Mouse (Mus musculus): ENCODE measurements around the gene Gpr88. TPM values are rescaled to one million over a fixed set of nuclear protein-coding genes. Genes with fewer than 3 reads are reported as not detected.

Gpr88 gene
- under 1 TPM; 0.14 TPM for total RNA-seq (2021)

DNA sequence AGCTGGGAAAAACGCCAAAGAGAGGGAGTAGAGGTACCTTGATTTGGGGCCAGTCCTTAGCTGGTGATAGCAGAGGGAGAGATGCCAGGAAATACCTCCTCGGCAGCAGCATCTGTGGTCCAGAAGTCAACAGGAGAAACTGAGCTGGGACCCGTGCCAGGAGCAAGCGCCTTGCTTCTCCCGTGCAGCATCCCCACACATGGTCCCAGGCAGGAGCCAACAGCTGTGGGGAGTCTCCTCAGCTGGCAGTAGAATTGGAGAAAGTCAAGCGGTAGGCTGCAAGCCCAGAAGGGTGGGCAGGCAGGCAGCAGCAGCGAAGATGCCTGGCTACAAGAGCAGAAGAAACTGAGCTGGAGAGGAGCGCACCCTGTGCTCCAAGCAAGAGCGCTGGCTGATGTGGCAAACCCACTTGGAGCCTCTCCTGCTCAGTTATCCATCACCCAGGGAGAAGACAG lies at the start of gene Gpr88:
Gene Gpr88 (minus strand): TSS at position 427 of the 455 bp plus-strand sequence.
- DNase-seq: peak; percentile 61 to 64

DNA sequence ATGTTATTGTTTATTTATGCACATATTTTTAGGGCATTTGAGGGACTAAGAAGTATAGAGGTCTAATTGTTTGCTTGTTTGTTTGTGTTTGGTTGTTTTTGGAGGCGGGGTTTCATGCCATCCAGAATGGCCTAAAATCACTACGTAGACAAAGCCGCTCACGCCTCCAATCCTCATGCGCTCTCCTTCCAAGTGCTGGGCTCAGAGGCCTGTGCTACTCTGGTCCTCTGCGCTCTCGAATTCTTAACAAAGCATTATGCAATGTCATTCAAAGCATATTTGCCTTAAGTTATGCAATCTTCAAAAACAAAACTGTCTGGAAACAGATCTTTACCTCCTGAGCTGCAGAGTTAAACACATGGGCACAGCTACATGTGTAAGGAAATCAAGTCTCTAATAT lies 49.3 kb upstream of the Gpr88 start:
- intact Hi-C loops (cut with DNase I): no loop called here
- no peak for DNase-seq

More for the DNA sequence above, at the start of gene Gpr88:
- intact Hi-C loops (cut with DNase I): loop anchor here (5.0 kb wide), 1 partner anchor 126 kb away; the partner anchor contains the start of gene Vcam1

DNA sequence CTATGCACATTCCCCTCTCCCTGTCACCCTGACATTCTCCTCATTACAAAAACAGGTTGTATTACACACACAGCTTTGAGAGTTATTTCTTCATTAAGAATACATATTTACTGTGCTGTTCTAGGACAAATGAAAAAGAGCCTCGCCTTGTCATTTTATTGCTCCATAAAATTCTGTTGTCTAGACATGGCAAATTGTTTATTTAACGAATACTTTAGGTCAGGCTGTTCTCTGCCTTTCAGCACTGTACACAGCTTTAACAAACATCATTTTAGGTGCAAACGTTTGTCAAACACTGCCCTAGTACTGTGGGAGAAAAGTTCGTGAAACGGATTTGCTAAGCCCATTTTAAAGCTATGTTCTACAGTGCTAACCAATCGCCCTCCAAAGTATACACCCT lies 48.5 kb upstream of the Gpr88 start:
- no peak for DNase-seq
- intact Hi-C loops (cut with DNase I): no loop called here

DNA sequence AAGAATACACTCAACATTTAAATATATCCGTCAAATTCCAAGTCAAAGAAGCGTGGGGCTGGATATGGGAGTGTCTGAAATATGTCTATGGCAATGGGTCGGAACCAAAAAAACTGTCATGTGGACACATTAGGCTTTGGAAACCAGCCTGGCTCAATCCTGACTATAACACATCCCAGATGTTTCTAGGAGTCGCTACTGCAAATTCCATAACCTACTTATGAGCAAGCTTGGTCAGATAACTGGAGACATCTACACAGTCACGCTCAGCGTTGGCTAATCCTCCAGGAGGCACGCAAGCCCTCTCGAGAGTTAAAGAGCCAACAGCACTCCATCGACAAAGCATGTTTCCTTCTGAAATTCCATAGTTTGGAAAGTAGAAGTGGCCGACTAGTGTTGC lies 45.4 kb upstream of the Gpr88 start:
- no peak for DNase-seq
- intact Hi-C loops (cut with DNase I): no loop called here

DNA sequence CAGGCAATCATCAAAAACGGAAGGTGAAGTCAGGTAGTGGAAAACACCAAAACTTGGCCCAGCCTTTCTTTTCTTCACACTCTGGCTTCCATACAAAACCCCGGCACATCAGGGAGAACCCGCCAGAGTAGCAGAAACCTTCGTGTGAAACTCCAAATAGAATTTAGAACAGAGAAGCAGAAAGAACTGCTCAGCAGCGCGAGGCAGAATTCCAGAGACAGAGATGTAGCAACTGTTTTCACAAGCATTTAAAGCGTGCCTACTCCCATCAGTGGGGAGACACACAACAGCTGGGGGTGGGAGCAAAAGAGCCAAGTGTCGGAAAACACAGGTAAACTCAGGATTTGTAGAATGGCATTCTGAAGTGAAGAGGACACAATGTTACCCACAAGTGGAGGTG lies 44.7 kb upstream of the Gpr88 start:
- intact Hi-C loops (cut with DNase I): no loop called here
- DNase-seq: no peak

DNA sequence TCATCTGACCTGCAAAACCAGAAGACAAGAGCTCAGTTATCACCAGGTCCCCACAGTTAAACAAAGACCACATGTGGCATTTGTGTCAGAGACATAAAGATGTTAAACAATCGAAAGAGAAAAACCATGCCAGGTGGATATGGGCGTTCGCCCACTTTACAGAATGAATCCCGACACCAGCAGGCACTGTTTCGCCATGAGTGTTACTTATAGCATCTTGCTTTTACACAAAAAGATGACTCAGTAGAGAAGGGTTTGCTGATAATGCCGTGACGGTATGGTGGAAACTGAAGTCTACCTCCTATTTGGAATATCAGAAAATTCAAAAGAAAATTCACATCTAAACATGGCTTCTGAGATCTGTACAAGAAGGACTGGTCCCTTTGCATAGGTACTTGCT lies 43.9 kb upstream of the Gpr88 start:
- DNase-seq: no peak
- intact Hi-C loops (cut with DNase I): no loop called here

DNA sequence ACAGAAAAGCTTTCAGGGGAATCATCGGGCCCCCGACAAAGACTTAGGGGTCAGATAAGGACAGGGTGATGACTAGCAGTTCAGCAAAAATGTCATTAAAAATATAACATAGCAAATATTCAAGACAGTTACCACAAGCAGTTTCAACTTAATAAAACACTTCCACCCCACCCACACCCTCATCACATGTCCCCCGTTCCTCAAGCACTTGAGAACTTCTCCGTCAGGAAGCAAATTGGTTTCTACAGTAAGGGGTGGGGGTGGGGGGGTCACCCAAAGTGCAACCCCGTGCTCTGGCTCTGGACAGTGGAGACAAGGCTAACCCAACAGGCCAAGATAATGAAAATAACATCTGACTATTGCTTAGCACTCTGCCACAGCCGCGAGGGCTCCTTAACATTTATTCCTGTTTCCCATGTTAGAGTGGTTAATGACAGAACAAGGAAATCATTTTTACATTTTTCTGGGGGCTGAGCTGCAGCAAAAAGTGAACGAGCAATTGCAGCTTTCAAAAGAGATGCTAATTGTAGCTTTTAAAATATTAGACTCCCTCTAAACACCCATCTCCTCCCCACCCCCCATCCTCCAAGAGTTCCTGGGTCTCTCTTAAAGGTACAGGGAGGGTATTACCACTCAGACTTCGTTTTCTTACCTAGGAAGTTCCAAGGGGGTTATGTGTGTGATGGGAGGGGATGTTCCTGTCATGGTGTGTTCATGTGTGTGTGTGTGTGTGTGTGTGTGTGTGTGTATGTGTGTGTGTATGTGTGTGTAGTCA lies 36.9 kb upstream of the Gpr88 start:
- intact Hi-C loops (cut with DNase I): no loop called here
- DNase-seq: no peak

DNA sequence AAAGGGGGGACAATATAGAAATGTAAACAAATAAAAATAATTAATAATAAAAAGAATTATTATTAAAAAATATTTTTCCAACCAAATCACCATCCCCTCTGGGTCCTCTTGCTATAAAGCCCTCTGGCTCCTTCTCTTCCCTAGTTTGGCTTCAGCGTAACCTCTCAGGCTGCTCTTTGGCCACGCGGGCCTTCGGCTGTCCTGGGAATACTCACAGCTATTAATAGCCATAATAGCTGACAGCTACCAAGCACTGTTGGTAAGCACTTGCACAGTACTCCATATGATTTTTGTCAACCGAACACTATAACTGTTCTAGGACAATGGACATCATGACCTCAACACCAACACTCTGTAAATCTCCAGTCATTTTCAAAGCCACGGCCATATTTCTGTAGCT lies 35.5 kb upstream of the Gpr88 start:
- no peak for DNase-seq
- intact Hi-C loops (cut with DNase I): no loop called here

DNA sequence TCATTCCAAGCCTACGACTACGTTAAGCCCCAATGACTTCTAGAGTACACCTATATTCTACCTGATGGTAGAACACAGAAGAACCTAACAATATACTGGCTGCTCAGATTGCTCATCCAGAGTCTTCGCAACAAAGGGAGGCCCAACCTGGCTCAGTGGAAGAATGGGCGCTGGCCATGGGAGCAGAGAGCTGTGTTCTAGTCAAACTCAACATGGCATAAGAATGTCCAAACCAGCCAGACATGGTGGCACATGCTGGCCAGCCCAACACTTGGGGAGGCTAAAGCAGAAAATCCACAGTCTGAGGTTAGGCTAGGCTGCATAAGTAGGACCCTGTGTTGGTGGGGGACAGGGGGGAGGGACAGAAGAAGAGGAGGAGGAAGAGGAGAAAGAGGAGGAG lies 31.4 kb upstream of the Gpr88 start:
- no peak for DNase-seq
- intact Hi-C loops (cut with DNase I): no loop called here

DNA sequence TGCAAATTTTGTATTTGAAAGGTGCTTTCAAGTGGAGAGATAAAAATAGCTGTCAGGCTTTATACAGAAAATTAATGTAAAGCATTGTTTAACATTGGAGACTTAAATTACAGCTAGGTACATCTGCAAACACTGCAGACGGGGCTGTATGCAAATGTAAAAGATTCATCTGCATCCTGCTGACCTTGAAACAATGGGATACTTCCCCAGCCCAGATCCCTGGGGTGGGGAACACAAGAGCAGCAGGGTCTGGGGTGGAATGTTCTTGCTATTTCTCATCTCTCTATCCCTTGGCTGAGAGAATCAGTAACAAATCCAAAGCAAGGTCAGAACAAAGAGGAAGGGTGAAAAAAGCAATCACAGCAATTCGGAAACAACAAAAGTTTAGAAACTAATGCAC lies 30.7 kb upstream of the Gpr88 start:
- intact Hi-C loops (cut with DNase I): no loop called here
- DNase-seq: no peak

DNA sequence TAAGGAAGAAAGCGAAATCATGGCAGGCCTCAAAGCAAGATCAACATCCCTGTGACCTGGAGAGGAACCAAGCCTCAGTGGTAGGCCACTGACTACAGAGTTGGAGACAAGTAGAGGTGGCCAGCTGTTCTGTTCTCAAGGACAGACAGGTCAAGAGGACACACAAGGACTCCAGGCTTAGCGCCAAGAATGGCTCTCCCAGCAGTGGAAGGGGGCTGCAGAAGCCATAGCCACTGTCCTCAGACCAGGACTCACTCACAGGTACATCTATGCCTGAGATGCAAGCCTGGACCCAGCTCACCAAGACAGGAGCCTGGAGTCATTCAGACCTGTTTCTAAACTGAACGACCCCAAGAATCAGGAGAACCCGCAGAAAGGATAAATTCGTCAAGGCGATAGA lies 28.4 kb upstream of the Gpr88 start:
- intact Hi-C loops (cut with DNase I): no loop called here
- DNase-seq: no peak

DNA sequence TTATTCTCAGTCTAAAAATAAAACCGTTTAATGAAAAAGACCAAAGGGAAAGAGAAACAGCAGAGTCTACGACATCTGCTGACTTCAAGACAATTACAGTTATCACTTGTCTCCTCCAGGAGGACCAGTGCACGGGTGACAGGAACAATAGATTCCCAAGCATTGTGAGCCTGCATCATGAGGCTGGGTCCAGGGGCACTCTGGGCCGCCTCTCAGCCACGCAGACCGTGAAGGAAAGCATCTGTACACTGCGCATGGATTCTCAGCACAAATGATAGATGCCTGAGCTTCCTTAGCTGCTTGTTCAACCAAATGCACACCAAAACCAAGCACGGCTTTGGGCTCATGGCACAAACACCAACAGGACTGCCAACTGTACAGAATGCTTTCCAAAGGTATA lies 23.8 kb upstream of the Gpr88 start:
- intact Hi-C loops (cut with DNase I): no loop called here
- no peak for DNase-seq

DNA sequence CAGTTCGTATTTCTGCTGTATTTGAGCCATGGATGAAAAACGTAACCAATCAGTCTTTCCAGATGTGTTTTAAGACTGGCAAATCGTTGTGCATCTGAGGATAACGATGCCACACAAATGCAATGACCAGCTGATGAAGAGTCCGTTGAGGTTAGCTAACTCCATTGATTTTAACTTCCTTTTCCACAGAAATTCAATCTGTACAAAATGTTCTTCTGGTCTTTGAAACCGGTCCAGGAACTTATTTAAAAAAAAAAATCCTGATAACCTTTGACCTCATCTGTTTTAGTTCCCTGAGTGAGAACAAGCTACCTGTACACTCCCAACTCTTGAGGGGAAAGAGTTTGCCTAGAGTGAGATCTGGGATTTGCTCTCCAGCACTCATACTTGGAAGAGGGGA lies 18.4 kb upstream of the Gpr88 start:
- intact Hi-C loops (cut with DNase I): no loop called here

DNA sequence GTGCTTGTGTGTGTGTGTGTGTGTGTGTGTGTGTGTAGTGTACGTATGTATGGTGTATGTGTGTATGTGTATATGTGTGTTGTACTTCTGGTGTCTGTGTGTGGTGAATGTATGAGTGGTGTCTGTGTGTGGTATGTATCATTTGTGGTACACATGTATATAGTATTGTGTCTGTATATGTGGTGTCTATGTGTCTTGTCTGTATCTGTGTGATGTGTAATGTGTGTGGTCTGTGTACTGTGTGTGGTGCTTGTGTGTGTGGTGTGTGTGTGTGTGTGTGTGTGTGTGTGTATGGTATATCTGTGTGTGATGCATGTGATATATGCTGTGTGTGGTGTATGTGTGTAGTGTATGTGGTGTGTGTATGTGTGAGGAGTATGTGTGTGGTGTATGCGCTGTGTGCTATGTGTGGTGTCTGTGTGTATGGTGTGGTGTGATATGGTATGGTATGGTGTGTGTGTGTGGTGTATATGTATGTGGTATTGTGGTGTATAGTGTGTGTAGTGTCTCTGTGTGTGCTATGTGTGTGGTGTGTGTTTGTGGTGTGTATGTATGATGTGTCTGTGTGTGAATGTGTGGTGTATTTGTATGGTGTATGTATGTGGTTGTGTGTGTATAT lies 13.8 kb upstream of the Gpr88 start:
- intact Hi-C loops (cut with DNase I): no loop called here
- no peak for DNase-seq

More for the DNA sequence above, 18.4 kb upstream of the Gpr88 start:
- no peak for DNase-seq

DNA sequence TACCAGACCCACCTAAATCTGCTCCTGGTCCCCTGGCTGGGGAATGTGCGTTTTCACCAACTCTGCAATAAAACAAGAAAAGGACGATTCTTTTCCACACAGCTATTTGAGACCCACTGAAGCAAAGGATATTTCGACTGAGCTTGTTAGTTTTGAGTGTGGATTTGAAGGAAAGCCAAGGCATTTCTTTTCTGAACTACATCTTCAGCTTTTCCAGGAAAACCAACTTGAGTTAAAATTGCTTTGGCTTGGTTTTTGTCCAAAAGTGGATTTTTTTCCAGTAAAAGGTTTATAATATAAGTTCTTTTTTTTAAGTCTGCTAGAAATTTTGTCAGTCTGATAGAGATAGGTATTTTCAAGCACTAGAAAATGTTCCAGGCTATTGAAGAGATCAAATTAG lies 13.1 kb upstream of the Gpr88 start:
- intact Hi-C loops (cut with DNase I): no loop called here
- DNase-seq: no peak

DNA sequence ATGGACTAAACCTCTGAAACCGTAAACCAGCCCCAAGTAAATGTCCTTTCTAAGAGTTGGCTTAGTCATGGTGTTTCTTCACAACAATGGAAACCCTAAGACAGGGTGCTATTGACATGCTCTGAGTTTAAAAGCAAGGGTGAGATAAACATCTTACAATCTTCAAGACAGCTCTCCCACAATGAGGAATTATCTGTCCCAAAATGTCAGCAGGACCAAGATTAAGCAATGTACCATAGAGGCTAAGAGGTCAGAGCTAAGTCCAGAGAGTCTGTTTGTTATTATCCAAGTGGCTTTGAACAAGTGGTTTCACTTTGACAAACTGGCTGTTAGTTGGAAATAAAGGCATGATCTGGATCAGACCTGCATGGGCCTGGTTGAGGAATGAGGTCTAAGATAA lies 10.7 kb upstream of the Gpr88 start:
- intact Hi-C loops (cut with DNase I): no loop called here

DNA sequence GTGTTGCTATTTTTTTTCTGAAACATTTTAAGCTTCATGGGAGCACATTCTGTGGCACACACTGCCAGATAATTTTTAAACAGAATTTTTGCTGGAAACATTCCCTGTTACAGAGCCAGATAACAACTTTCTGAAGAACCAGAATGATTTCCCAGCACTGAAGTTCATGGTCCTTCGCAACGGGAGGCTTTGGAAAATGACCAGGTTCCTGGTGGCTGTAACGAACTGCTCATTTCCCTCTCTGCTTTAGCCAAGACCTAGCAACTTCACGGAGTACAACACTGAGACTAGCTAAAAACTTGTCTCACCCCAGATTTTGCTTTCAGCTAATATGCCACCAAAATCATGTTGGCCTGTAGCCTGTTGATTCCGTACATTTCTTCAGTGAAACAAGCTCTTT lies 9.8 kb upstream of the Gpr88 start:
- peak in 1 of 2 experiments; percentile 16 for DNase-seq
- intact Hi-C loops (cut with DNase I): no loop called here

More for the DNA sequence above, 10.7 kb upstream of the Gpr88 start:
- DNase-seq: no peak

DNA sequence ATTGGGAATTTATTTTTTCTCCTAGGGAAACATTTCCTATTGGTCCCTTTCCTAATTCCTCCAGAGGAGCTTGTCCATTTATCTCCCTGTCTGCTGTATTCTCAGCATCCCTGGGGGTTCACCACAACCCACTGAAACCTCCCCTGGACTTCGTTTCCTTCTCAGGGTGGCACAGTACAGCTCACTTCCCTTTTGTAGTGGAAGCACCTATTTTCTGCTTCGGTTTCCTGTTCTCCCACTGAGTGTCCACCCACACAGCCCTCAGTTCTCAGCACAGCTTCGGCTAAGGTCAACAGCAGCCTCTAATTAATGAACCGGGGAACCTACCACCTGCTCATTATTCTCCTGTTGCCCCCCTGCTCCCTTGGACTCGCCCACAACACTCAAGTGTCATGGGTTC lies 2.8 kb upstream of the Gpr88 start:
- DNase-seq: no peak
- intact Hi-C loops (cut with DNase I): no loop called here

DNA sequence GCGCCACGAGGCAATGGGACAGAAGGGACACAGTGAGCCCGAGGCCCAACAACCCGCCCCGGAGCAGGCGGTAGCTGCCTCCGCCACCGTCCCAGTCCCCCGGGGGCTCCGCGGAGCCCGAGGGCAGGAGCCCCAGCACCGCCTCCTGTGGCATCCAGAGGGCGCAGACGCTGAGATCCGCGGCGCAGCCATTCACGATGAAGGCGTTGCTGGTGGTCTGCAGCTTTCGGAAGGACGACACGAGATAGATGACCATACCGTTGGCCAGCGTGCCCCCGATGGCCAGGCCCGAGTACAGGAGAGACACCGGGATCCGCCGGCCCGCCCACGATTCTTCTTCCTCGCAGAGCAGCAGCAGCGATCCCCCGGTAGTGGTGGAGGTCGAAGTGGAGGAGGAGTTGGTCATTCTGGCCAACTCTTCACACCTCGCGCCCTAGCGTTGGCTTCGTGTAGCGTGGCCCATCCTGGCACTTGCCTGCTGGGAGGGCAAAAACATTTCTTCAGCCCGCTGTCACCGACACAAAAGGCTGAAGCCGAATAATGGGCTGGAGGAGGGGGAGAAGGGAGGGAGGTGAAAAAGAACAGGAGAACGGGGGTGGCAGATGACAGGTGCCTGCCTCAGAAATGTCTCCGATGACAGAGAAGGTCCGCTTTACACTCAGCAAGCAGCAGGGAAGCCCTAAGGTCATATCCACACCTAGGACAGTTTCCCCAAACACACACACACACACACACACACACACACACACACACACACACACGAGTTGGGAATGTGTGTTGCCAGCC lies 855 bp downstream of the Gpr88 start:
- peak; percentile 17 to 24 for DNase-seq
- intact Hi-C loops (cut with DNase I): loop anchor here (5.0 kb wide), 1 partner anchor 125 kb away; the partner anchor contains the start of gene Vcam1

DNA sequence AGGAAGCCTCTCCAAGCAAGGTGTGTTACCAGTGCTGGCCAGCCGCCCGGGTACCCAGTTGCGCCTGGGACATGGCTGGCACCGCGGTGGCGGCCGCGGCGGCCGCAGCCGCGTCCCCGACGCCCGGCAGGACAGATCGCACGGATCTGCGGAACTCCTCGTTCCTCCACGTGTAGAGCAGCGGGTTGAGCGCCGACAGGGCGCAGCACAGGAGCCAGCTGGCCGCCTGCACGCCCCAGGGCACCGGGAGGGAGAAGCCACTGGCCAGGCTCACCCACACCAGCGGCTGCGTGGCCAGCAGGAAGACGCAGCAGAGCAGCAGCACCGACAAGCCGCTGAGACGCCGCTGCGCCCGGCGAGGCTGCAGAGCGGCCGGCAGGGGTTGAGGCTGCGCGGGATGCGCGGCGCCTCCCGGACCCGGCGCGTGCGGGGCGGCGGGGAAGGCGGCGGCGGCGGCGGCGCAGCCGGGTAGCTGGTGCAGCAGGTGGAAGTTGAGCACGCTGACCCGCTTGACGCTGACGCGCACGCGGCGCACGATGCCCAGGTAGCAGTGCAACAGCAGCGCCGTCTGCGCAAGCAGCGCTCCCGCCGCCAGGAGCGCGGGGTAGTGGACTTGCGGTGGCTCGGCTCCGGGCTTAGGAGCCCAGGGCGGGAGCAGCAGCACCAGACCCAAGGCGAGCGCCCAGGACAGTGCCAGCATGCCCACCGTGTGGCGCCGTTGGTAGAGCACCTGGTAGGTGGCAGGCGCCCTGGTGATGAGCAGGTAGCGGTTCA lies 1.6 kb downstream of the Gpr88 start:
- DNase-seq: peak; percentile 35 to 45

DNA sequence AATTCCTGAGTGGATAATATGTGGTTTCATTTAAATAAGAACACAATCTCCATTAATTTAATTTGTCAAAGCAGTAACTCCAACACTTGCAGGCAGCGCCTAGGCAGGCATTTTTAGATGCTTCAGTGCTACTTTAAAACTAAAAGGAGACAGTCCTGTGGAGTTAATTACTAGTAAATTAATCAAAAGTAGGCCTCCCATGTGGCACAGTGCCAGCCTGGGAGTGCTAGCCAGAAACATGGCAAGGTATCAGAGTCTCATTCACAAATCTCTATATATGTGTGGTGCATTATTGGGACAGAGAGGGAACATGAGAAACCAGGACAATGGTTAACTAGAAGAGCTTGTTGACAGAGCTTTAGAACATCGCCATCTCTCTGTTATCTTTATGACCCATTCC lies 4.3 kb downstream of the Gpr88 start:
- intact Hi-C loops (cut with DNase I): no loop called here
- DNase-seq: no peak

More for the DNA sequence above, 1.6 kb downstream of the Gpr88 start:
- intact Hi-C loops (cut with DNase I): loop anchor here (5.0 kb wide), 1 partner anchor 124 kb away; the partner anchor contains the start of gene Vcam1
